Mouse (Mus musculus): ENCODE measurements around the gene Olfr641. TPM values are rescaled to one million over a fixed set of nuclear protein-coding genes. Genes with fewer than 3 reads are reported as not detected.

The Olfr641 gene
- not detected for polyA plus RNA-seq (2017; shearing (Covaris generic))

GRCm38 (mm10) chr7:104035145-104035544 lies at the start of gene Olfr641:
Gene Olfr641, plus strand, starts transcription at chr7:104035445.

GRCm38 (mm10) chr7:103998446-103998845 lies 36.8 kb upstream of the Olfr641 start, which contains the start of gene Olfr638:
Gene Olfr638, plus strand, starts transcription at chr7:103998746.

GRCm38 (mm10) chr7:104017203-104017602 lies 18.0 kb upstream of the Olfr641 start, which contains the start of gene Olfr639:
Gene Olfr639, minus strand, starts transcription at chr7:104017303.

GRCm38 (mm10) chr7:104025473-104025872 lies 9.8 kb upstream of the Olfr641 start, which contains the start of gene Olfr640:
Gene Olfr640, minus strand, starts transcription at chr7:104025573.

GRCm38 (mm10) chr7:104052566-104052965 lies 17.3 kb downstream of the Olfr641 start, which contains the start of gene Olfr642:
Gene Olfr642, minus strand, starts transcription at chr7:104052666.

GRCm38 (mm10) chr7:104061345-104061744 lies 26.1 kb downstream of the Olfr641 start, which contains the start of gene 4930516K23Rik:
Gene 4930516K23Rik, minus strand, starts transcription at chr7:104061445.

GRCm38 (mm10) chr7:104071769-104072168 lies 36.5 kb downstream of the Olfr641 start, which contains the start of gene Olfr644:
Gene Olfr644, minus strand, starts transcription at chr7:104071869.

GRCm38 (mm10) chr7:104085365-104085764 lies 50.1 kb downstream of the Olfr641 start, which contains the start of gene Olfr645:
Gene Olfr645, minus strand, starts transcription at chr7:104085465.

Other genes with a start within 250 kb of the Olfr641 start
- not detected for gene Olfr67, start 243.6 kb upstream of the Olfr641 start, polyA plus RNA-seq (2017; shearing (Covaris generic))
- 10 to 100 TPM in 1 of 2 experiments, under 1 TPM in 1; 0.96 to 10.7 TPM for gene Hbb-bt, start 221.4 kb upstream of the Olfr641 start, polyA plus RNA-seq (2017; shearing (Covaris generic))
- 10 to 100 TPM; 11.6 to 54.5 TPM for gene Hbb-bs, start 207.3 kb upstream of the Olfr641 start, polyA plus RNA-seq (2017; shearing (Covaris generic))
- 1 to 10 TPM in 1 of 2 experiments, under 1 TPM in 1; 0.29 to 2.1 TPM for gene Hbb-bh2, start 194.9 kb upstream of the Olfr641 start, polyA plus RNA-seq (2017; shearing (Covaris generic))
- gene Hbb-bh1, start 192.3 kb upstream of the Olfr641 start, polyA plus RNA-seq (2017; shearing (Covaris generic)), result 1 to 10 TPM; 1.6 to 7.8 TPM
- under 1 TPM in 1 of 2 experiments, not detected in 1; 0.77 TPM for gene Hbb-y, start 182.2 kb upstream of the Olfr641 start, polyA plus RNA-seq (2017; shearing (Covaris generic))
- gene Olfr66, start 149.2 kb upstream of the Olfr641 start, polyA plus RNA-seq (2017; shearing (Covaris generic)), result not detected
- gene Olfr64, start 141.0 kb upstream of the Olfr641 start, polyA plus RNA-seq (2017; shearing (Covaris generic)), result under 1 TPM; 0.05 to 0.42 TPM
- not detected for gene Olfr65, start 132.0 kb upstream of the Olfr641 start, polyA plus RNA-seq (2017; shearing (Covaris generic))
- not detected for gene Olfr631, start 106.6 kb upstream of the Olfr641 start, polyA plus RNA-seq (2017; shearing (Covaris generic))
- gene Olfr632, start 101.1 kb upstream of the Olfr641 start, polyA plus RNA-seq (2017; shearing (Covaris generic)), result not detected
- gene Olfr633, start 91.0 kb upstream of the Olfr641 start, polyA plus RNA-seq (2017; shearing (Covaris generic)), result not detected
- gene Olfr635, start 64.3 kb upstream of the Olfr641 start, polyA plus RNA-seq (2017; shearing (Covaris generic)), result under 1 TPM; 0.06 to 0.16 TPM
- gene Olfr638, start 36.7 kb upstream of the Olfr641 start, polyA plus RNA-seq (2017; shearing (Covaris generic)), result not detected
- under 1 TPM; 0.04 to 0.12 TPM for gene Olfr639, start 18.1 kb upstream of the Olfr641 start, polyA plus RNA-seq (2017; shearing (Covaris generic))
- gene Olfr640, start 9.9 kb upstream of the Olfr641 start, polyA plus RNA-seq (2017; shearing (Covaris generic)), result not detected
- under 1 TPM in 1 of 2 experiments, not detected in 1; 0.06 TPM for gene Olfr642, start 17.2 kb downstream of the Olfr641 start, polyA plus RNA-seq (2017; shearing (Covaris generic))
- gene 4930516K23Rik, start 26.0 kb downstream of the Olfr641 start, polyA plus RNA-seq (2017; shearing (Covaris generic)), result under 1 TPM; 0.05 to 0.47 TPM
- under 1 TPM in 1 of 2 experiments, not detected in 1; 0.17 TPM for gene Olfr644, start 36.4 kb downstream of the Olfr641 start, polyA plus RNA-seq (2017; shearing (Covaris generic))
- under 1 TPM in 1 of 2 experiments, not detected in 1; 0.29 TPM for gene Olfr645, start 50.0 kb downstream of the Olfr641 start, polyA plus RNA-seq (2017; shearing (Covaris generic))
- gene Olfr646, start 69.4 kb downstream of the Olfr641 start, polyA plus RNA-seq (2017; shearing (Covaris generic)), result under 1 TPM in 1 of 2 experiments, not detected in 1; 0.31 TPM
- not detected for gene Ubqln5, start 94.4 kb downstream of the Olfr641 start, polyA plus RNA-seq (2017; shearing (Covaris generic))
- gene Olfr643, start 102.0 kb downstream of the Olfr641 start, polyA plus RNA-seq (2017; shearing (Covaris generic)), result not detected
- gene Ubqln3, start 107.8 kb downstream of the Olfr641 start, polyA plus RNA-seq (2017; shearing (Covaris generic)), result not detected
- not detected for gene Ubqlnl, start 115.1 kb downstream of the Olfr641 start, polyA plus RNA-seq (2017; shearing (Covaris generic))
- gene Olfm5, start 129.4 kb downstream of the Olfr641 start, polyA plus RNA-seq (2017; shearing (Covaris generic)), result under 1 TPM in 1 of 2 experiments, not detected in 1; 0.07 TPM
- gene Olfr648, start 147.9 kb downstream of the Olfr641 start, polyA plus RNA-seq (2017; shearing (Covaris generic)), result under 1 TPM in 1 of 2 experiments, not detected in 1; 0.10 TPM
- gene Olfr649, start 160.5 kb downstream of the Olfr641 start, polyA plus RNA-seq (2017; shearing (Covaris generic)), result not detected
- gene Trim6, start 183.3 kb downstream of the Olfr641 start, polyA plus RNA-seq (2017; shearing (Covaris generic)), result 1 to 10 TPM; 2.7 to 3.6 TPM
- 10 to 100 TPM; 41.8 to 55.6 TPM for gene Trim34a, start 209.0 kb downstream of the Olfr641 start, polyA plus RNA-seq (2017; shearing (Covaris generic))

Data from inflammation-experienced regulatory T-cells (primary cell).